Mouse (Mus musculus) CH12.LX (cell line): ENCODE measurements around the gene Fbxo47.

Experiments
- CTCF ChIP-seq, 2 experiments: IDR thresholded peaks in 1 of 2; conservative IDR thresholded peaks in 1 of 2; 2 replicates each; pipeline ENCODE4 v1.5.1; 2011 to 2012; ENCODE audit warnings: low read depth in 2 of 2, low read length in 2 of 2, improper control_type of control experiment in 1 of 2, inconsistent platforms in 1 of 2, mild to moderate bottlenecking in 1 of 2, moderate library complexity in 1 of 2
- ELF1 ChIP-seq: IDR thresholded peaks from 2 replicates; pipeline ENCODE4 v1.6.1; 2014; ENCODE audit warnings: low read depth, mild to moderate bottlenecking, inconsistent platforms, low read length, improper control_type of control experiment
- MAX ChIP-seq: IDR thresholded peaks from 2 replicates; pipeline ENCODE4 v1.6.1; 2011; ENCODE audit warnings: low read length, improper control_type of control experiment

DNA sequence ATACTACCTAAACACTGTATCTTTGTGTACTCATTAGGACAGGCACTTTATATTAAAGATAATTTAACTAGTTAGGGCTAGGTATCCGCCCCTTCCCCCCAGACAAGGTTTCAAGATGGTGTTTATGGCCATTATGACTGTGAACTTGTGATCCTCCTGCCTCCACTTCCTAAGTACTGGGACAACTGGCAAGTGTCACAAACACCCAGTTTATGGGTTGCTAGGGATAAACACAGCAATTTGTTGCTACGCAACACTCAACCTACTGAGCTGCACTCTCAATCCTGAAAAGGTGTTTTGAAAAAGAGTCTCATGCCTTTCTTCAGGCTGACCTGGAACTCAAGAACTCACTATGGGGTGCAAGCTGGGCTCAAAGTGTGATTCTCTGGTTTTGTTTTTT is 6.6 kb downstream of the Fbxo47 start:
- no peak for TF ChIP-seq CTCF (conservative IDR thresholded peaks at IDR 0.05 in 1 of 2, IDR thresholded peaks at IDR 0.05 in 1 of 2; ENCODE audit: low read depth in 2 of 2, low read length in 2 of 2)
- TF ChIP-seq ELF1, result no peak
- no peak for TF ChIP-seq MAX
